In the genomic region with DNA sequence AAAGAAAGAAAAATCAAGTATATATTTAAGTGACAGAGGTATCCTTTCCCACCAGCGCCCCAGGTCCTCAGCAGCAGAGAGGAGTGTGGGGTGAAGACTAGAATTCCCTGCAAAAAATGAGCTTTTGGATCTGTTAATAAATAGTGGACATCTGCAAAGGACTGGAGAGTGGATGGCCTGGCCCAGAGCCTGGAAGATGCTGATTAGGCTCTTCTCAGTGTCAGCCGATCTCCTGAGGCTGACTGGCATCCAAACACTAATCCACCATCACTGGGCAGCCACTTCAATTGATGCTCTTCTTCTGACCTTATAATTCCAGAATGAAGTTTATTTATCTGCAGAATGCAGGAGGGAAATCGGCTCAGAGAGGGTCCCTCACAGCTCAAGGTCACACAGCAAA, we compare ENCODE assay signal across 19 mouse cellular contexts. TPM values are rescaled to one million over a fixed set of nuclear protein-coding genes. Genes with fewer than 3 reads are reported as not detected.
"Had no signal": no experiment of that assay in that cellular context is flagged by ENCODE, and none has a peak within 500 bp of the region (broad histone marks: within the 10 kb centered on the region; RNA-seq: fewer than 3 reads in every experiment).

No protein-coding gene starts in this region.

- H3K4me3 ChIP-seq: neural tube, embryonic 15.5 days; stomach, embryonic 15.5 days had no signal

- DNase-seq: retina, postnatal 1 day; right cerebral cortex, adult 18-20 months; right cerebral cortex, postnatal 14 days; right cerebral cortex, postnatal 25 days; right cerebral cortex, postnatal 4 days; spleen, adult 18-20 months; thymus, adult 18-20 months; thymus, adult 2 months; thymus, postnatal 14 days; thymus, postnatal 25 days; thymus, postnatal 36 days; thymus, postnatal 4 days had no signal

- H3K36me3 ChIP-seq: neural tube, embryonic 15.5 days; stomach, embryonic 15.5 days had no signal

- H3K27ac ChIP-seq: neural tube, embryonic 15.5 days; stomach, embryonic 15.5 days; stomach, postnatal 0 days had no signal

- H3K9me3 ChIP-seq: neural tube, embryonic 15.5 days; stomach, embryonic 15.5 days had no signal

- H3K4me2 ChIP-seq: neural tube, embryonic 15.5 days; stomach, embryonic 15.5 days had no signal

- H3K27me3 ChIP-seq: neural tube, embryonic 15.5 days; stomach, embryonic 15.5 days had no signal

- H3K9ac ChIP-seq: neural tube, embryonic 15.5 days; stomach, embryonic 15.5 days had no signal

RNA-seq across cellular contexts. Expression of a gene that starts 14.3 kb away (rescaled TPM):
- total RNA-seq: neutrophil, adult 5-6 weeks had no signal

RNA-seq across cellular contexts. Expression of a gene that starts 21.4 kb away (rescaled TPM):
- total RNA-seq: neutrophil, adult 5-6 weeks had no signal
- polyA plus RNA-seq: small intestine, adult 2 months; stomach, embryonic 14.5 days; stomach, postnatal 0 days; urinary bladder, adult 2 months had no signal
